Mouse (Mus musculus): ENCODE data around the gene Cox17. TPM values are rescaled to one million over a fixed set of nuclear protein-coding genes. Genes with fewer than 3 reads are reported as not detected.
A peak's percentile ranks its signal among the peaks of the same experiment; 100 is the strongest.
"Not testable (repeated sequence)": the region's sequence is repeated elsewhere in the genome, so short reads cannot be mapped to it uniquely, and the experiment has no call there.

Gene Cox17
- polyA plus RNA-seq, 1 experiment from 2014 or later = 77.9 TPM

GRCm38 (mm10) chr16:38326778-38327397 lies 19.9 kb upstream of the Cox17 start:
- Histone ChIP-seq H3K4me3 (no peak overlapping the region), H3K27ac (no peak overlapping the region), H3K27me3 (replicated peaks) (no peaks in the 10 kb centered on the region), H3K4me2 (no peak overlapping the region), H3K4me1 (no peaks in the 10 kb centered on the region), H3K9me3 (no peaks in the 10 kb centered on the region), H3K9ac (no peak overlapping the region), H3K36me3 (replicated peaks) (no peaks in the 10 kb centered on the region)
- WGBS = 80% methylated on average over 11 of the region's 11 CpGs
- ATAC-seq (replicated peaks) = no peak

GRCm38 (mm10) chr16:38329340-38329739 lies 17.5 kb upstream of the Cox17 start:
- no peaks in the 10 kb centered on the region for H3K27me3 ChIP-seq (replicated peaks)
- H3K9me3 ChIP-seq = no peaks in the 10 kb centered on the region
- no peak for ATAC-seq (replicated peaks)
- H3K27ac ChIP-seq = no peak overlapping the region
- WGBS = 88% methylated on average over 3 of the region's 3 CpGs
- no peak overlapping the region for H3K4me3 ChIP-seq
- H3K9ac ChIP-seq = no peak overlapping the region
- H3K36me3 ChIP-seq (replicated peaks) = no peaks in the 10 kb centered on the region
- no peak overlapping the region for H3K4me2 ChIP-seq
- H3K4me1 ChIP-seq = no peaks in the 10 kb centered on the region

- Histone ChIP-seq H3K27me3 (replicated peaks) (no peaks in the 10 kb centered on the region), H3K4me3 (no peak overlapping the region), H3K27ac (no peak overlapping the region), H3K9me3 (no peaks in the 10 kb centered on the region), H3K4me2 (no peak overlapping the region), H3K9ac (no peak overlapping the region), H3K4me1 (no peaks in the 10 kb centered on the region), H3K36me3 (replicated peaks) (no peaks in the 10 kb centered on the region)
- no peak for ATAC-seq (replicated peaks)
- 37% methylated on average over 6 of the region's 6 CpGs for WGBS
Observed at GRCm38 (mm10) chr16:38334431-38334830, 12.4 kb upstream of the Cox17 start.

GRCm38 (mm10) chr16:38338077-38338476 lies 8.7 kb upstream of the Cox17 start:
- H3K9me3 ChIP-seq; H3K27me3 ChIP-seq (replicated peaks); ATAC-seq (replicated peaks); H3K4me2 ChIP-seq; H3K36me3 ChIP-seq (replicated peaks); H3K27ac ChIP-seq; H3K9ac ChIP-seq; H3K4me1 ChIP-seq; H3K4me3 ChIP-seq: not testable (repeated sequence)
- 93% methylated on average over 4 of the region's 4 CpGs for WGBS

GRCm38 (mm10) chr16:38341396-38342324 lies 5.1 kb upstream of the Cox17 start, which contains the start of gene Maats1:
TSS of gene Maats1 (minus strand) at chr16:38342143.
- WGBS = 6% methylated on average over 30 of the region's 30 CpGs
- no peaks in the 10 kb centered on the region for H3K27me3 ChIP-seq (replicated peaks)
- H3K9me3 ChIP-seq = no peaks in the 10 kb centered on the region
- ATAC-seq (replicated peaks) = peak; percentile 94
- H3K4me2 ChIP-seq = peak within 1 kb of the TSS; percentile 69
- H3K9ac ChIP-seq = peak within 1 kb of the TSS; percentile 40
- H3K36me3 ChIP-seq (replicated peaks) = no peaks in the 10 kb centered on the region
- H3K27ac ChIP-seq = no peak within 1 kb of the TSS
- H3K4me1 ChIP-seq = peaks cover 6% of the 10 kb centered on the region
- H3K4me3 ChIP-seq = peak within 1 kb of the TSS; percentile 42

- peaks cover 17% of the 10 kb centered on the region for H3K4me1 ChIP-seq
- H3K4me2 ChIP-seq = no peak overlapping the region
- H3K4me3 ChIP-seq = no peak overlapping the region
- no peaks in the 10 kb centered on the region for H3K27me3 ChIP-seq (replicated peaks)
- peaks cover 3% of the 10 kb centered on the region; the same call in 1 of the 2 replicates for H3K36me3 ChIP-seq (replicated peaks)
- no peaks in the 10 kb centered on the region for H3K9me3 ChIP-seq
- H3K9ac ChIP-seq = no peak overlapping the region
- no peak overlapping the region for H3K27ac ChIP-seq
- no peak for ATAC-seq (replicated peaks)
- WGBS = 89% methylated on average over 3 of the region's 3 CpGs
Observed at GRCm38 (mm10) chr16:38344941-38345725, 1.7 kb upstream of the Cox17 start.

- 60% methylated on average over 6 of the region's 6 CpGs for WGBS
- Histone ChIP-seq H3K36me3 (replicated peaks) (peaks cover 18% of the 10 kb centered on the region; the same call in 1 of the 2 replicates), H3K27me3 (replicated peaks) (no peaks in the 10 kb centered on the region), H3K4me1 (peaks cover 11% of the 10 kb centered on the region), H3K4me2 (peak overlapping the region; percentile 75), H3K9ac (peak overlapping the region; percentile 86; the same call in 1 of the 2 replicates), H3K27ac (no peak overlapping the region), H3K9me3 (no peaks in the 10 kb centered on the region), H3K4me3 (peak overlapping the region; percentile 90)
- no peak for ATAC-seq (replicated peaks)
Observed at GRCm38 (mm10) chr16:38347588-38347987, 797 bp downstream of the Cox17 start.

- H3K4me1 ChIP-seq = peaks cover 11% of the 10 kb centered on the region
- WGBS = 95% methylated on average over 9 of the region's 9 CpGs
- H3K4me3 ChIP-seq = no peak overlapping the region
- H3K36me3 ChIP-seq (replicated peaks) = peaks cover 18% of the 10 kb centered on the region; the same call in 1 of the 2 replicates
- H3K9ac ChIP-seq = no peak overlapping the region
- H3K27me3 ChIP-seq (replicated peaks) = no peaks in the 10 kb centered on the region
- H3K9me3 ChIP-seq = no peaks in the 10 kb centered on the region
- no peak for ATAC-seq (replicated peaks)
- H3K27ac ChIP-seq = no peak overlapping the region
- no peak overlapping the region for H3K4me2 ChIP-seq
Observed at GRCm38 (mm10) chr16:38348217-38348761, 1.5 kb downstream of the Cox17 start.

- 81% methylated on average over 2 of the region's 2 CpGs for WGBS
- Histone ChIP-seq H3K4me2 (no peak overlapping the region), H3K9me3 (no peaks in the 10 kb centered on the region), H3K36me3 (replicated peaks) (peaks cover 18% of the 10 kb centered on the region; the same call in 1 of the 2 replicates), H3K27me3 (replicated peaks) (no peaks in the 10 kb centered on the region), H3K4me1 (peaks cover 11% of the 10 kb centered on the region), H3K4me3 (no peak overlapping the region), H3K27ac (no peak overlapping the region), H3K9ac (no peak overlapping the region)
- no peak for ATAC-seq (replicated peaks)
Observed at GRCm38 (mm10) chr16:38349881-38350280, 3.1 kb downstream of the Cox17 start.

GRCm38 (mm10) chr16:38350361-38350855 lies 3.6 kb downstream of the Cox17 start:
- Histone ChIP-seq H3K36me3 (replicated peaks) (peaks cover 18% of the 10 kb centered on the region; the same call in 1 of the 2 replicates), H3K4me1 (peaks cover 11% of the 10 kb centered on the region), H3K9me3 (no peaks in the 10 kb centered on the region), H3K4me3 (no peak overlapping the region), H3K9ac (no peak overlapping the region), H3K27ac (no peak overlapping the region), H3K27me3 (replicated peaks) (no peaks in the 10 kb centered on the region), H3K4me2 (no peak overlapping the region)
- no peak for ATAC-seq (replicated peaks)
- WGBS = 93% methylated on average over 7 of the region's 7 CpGs

GRCm38 (mm10) chr16:38350939-38351338 lies 4.1 kb downstream of the Cox17 start:
- H3K27me3 ChIP-seq (replicated peaks) = no peaks in the 10 kb centered on the region
- H3K27ac ChIP-seq = no peak overlapping the region
- no peak overlapping the region for H3K4me2 ChIP-seq
- peaks cover 11% of the 10 kb centered on the region for H3K4me1 ChIP-seq
- no peak overlapping the region for H3K9ac ChIP-seq
- 88% methylated on average over 6 of the region's 6 CpGs for WGBS
- no peak overlapping the region for H3K4me3 ChIP-seq
- peaks cover 18% of the 10 kb centered on the region; the same call in 1 of the 2 replicates for H3K36me3 ChIP-seq (replicated peaks)
- no peak for ATAC-seq (replicated peaks)
- no peaks in the 10 kb centered on the region for H3K9me3 ChIP-seq

Data from midbrain, embryonic 15.5 days (tissue).